Mouse (Mus musculus) spleen, embryonic (tissue): ENCODE measurements around the gene Gm20767.
"Not testable (repeated sequence)": the region's sequence is repeated elsewhere in the genome, so short reads cannot be mapped to it uniquely, and the experiment has no call there.

Experiments used
- CTCF ChIA-PET: fragments of 350-600 bp; sonication (Branson Sonifier 250); formaldehyde crosslinking; loops from one replicate; lab custom pipeline; 2022; lab: Charles Lee

Gene Gm20767

DNA sequence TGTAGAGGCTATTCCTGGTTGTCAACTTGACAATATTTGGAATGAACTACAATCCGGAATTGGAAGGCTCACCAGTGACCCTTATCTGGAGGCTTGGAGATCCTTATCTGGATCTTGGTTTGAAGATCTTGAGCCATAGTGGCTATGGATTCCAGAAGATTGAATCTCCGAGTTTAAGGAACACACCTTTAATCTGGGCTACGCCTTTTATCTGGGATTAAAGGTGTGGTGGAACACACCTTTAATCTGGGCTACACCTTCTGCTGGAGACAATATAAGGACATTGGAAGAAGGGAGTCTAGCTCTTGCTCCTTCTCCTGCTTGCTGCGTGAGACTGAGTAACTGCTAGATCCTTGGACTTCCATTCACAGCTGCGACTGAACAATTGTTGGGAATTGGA lies at the start of gene Gm20767:
TSS of gene Gm20767 (plus strand) at position 301 of the 400 bp plus-strand sequence.
- CTCF ChIA-PET, result not testable (repeated sequence)

- CTCF ChIA-PET, result not testable (repeated sequence)
Observed at GRCm38 (mm10) chr13:120092950-120093349, 47.1 kb upstream of the Gm20767 start.

- CTCF ChIA-PET, result not testable (repeated sequence)
Observed at GRCm38 (mm10) chr13:120096241-120096937, 43.7 kb upstream of the Gm20767 start.

DNA sequence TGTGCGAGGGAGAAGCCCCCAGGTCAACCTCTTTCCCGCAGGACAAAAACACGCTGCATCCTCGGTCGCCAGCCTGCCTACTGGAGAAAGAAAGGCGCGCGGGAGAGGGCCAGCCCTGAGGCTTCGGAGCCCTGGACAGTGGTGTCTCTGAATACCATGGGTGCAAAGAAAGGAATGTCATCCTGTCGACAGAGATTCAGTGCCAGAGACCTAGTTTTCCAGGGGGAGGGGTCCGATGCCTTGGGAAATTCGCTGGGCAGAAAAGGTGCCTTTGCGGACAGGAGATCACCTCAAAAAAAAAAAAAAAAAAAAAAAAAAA lies 43.1 kb upstream of the Gm20767 start:
- CTCF ChIA-PET, result not testable (repeated sequence)

- CTCF ChIA-PET, result not testable (repeated sequence)
Observed at GRCm38 (mm10) chr13:120099327-120099726, 40.7 kb upstream of the Gm20767 start.

DNA sequence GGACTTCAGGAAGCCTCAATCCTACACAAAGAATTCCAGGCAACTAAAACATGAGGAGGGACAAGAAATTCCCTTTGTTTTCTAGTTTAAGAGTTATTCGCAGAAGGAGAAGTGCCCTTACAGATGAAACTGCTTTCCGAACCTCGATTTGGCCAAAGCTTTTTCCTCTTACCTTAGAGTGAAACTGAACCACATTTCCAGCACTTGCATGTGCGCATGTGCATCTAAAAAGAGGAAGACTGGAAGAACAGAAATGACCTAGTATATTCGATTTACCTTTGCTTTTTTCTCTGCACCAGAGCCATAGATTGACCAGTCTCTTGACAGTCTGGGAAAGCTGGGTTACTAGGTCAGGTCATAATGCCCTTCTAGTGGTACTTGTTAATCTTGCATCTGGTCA lies 33.5 kb upstream of the Gm20767 start:
- CTCF ChIA-PET, result not testable (repeated sequence)

DNA sequence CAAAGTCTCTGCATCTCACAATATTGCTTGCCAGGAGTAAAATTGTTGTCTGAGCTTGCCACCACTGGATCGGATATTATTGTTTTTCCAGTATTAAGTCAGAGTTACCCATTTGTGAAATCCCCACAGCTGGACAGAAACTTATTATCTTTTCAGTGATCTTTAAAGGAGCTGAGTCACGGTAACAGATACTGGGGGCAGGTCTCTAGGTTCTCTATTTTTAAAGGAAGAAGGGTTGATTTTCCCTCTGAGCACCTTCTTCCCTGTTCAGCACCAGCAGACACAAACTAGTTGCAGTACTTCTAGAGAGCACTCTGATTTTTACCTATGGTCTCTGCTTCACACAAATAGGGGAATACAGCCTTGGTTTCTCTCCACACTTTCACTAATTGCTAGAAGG lies 33.0 kb upstream of the Gm20767 start:
- CTCF ChIA-PET, result not testable (repeated sequence)

DNA sequence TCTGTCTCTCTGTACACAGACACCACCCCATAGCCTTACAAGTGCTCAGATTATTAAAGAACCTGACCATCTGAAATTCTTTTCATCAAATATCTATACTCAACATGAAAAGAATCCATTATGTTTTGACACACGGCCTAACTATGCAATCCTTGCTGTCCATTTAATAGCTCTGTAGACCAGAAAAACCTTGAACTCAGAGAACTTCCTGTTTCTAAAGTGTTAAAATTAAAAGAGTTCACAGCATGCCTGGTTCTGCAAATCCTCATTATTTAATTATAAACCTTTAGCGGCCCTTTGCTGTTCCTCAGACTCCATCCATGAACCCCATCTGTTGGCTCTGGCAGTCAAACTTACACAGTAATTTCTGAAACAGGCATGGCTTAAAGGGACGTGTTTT lies 2.3 kb downstream of the Gm20767 start:
- CTCF ChIA-PET, result not testable (repeated sequence)

DNA sequence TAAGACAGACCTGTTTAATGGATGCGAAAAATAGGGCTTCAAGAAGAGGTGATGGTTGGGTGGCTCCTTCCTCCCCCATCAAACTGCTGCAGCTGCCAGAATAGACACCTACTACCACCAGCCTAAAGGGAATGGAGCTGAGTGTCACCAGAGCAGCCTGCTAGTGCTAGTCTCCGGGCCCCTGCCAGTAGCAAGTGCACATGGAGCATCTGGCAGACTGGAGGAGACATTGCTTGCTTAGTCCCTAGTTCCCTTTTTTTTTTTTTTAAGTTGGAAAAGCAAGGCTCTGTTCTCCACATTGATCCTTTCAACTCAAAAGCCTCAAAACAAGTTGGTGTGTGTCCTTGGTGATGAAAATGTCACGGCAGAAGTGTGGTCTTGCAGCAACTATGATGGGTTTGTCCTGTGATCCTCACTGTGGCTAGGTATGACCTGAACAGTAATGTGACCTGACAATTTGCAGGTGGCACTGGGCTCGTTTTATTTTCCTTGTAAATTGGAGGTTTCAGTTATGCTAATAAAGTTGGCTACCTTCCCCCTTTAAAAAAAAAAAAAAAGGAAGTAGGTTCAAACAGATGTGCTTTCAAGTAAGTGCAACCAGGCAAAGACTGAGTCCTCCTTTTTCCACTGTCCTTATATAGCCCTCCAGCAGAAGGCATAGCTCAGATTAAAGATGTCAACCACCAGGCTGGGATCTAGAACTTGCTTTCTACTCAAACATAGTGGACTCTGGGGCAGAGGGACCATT lies 9.8 kb downstream of the Gm20767 start:
- CTCF ChIA-PET, result not testable (repeated sequence)

- CTCF ChIA-PET, result not testable (repeated sequence)
Observed at GRCm38 (mm10) chr13:120150589-120150988, 10.5 kb downstream of the Gm20767 start.

- CTCF ChIA-PET, result not testable (repeated sequence)
Observed at GRCm38 (mm10) chr13:120168301-120168700, 28.3 kb downstream of the Gm20767 start.

- CTCF ChIA-PET, result not testable (repeated sequence)
Observed at GRCm38 (mm10) chr13:120172133-120172532, 32.1 kb downstream of the Gm20767 start, which contains the start of gene Gm21818. TSS of gene Gm21818 (plus strand) at chr13:120172433.

- CTCF ChIA-PET, result not testable (repeated sequence)
Observed at GRCm38 (mm10) chr13:120196189-120196821, 56.3 kb downstream of the Gm20767 start.
